Mouse (Mus musculus) ES-E14 (cell line): ENCODE results near the gene Pdcl3. TPM values are rescaled to one million over a fixed set of nuclear protein-coding genes. Genes with fewer than 3 reads are reported as not detected.

ENCODE experiments used
- DNase-seq: peaks from one replicate; pipeline ENCODE4 v3.0.0-alpha.2; 2013; ENCODE audit warnings: low read depth, low spot score
- H3K27ac ChIP-seq: 2 replicates; pipeline ENCODE4 v1.5.1; 2012; ENCODE audit warnings: low read depth, mild to moderate bottlenecking, low read length, moderate library complexity, mixed read lengths; ENCODE audit not compliant: poor library complexity, insufficient read depth, severe bottlenecking
- H3K36me3 ChIP-seq: 2 replicates; pipeline ENCODE4 v1.6.1; 2012; ENCODE audit warnings: mild to moderate bottlenecking, low read length, moderate library complexity, mixed read lengths; ENCODE audit not compliant: control insufficient read depth, poor library complexity, insufficient read depth, severe bottlenecking
- H3K4me1 ChIP-seq, 2 experiments: fragments of 150-350 bp in 1 of 2; sonication (generic) in 1 of 2; 2 replicates each; pipeline ENCODE4 v1.6.1; 2012; ENCODE audit warnings: low read length in 2 of 2, mild to moderate bottlenecking in 1 of 2, mixed read lengths in 1 of 2; ENCODE audit not compliant: control insufficient read depth in 2 of 2, insufficient read depth in 2 of 2, poor library complexity in 1 of 2
- H3K4me3 ChIP-seq, 2 experiments: fragments of 150-350 bp in 1 of 2; sonication (generic) in 1 of 2; 2 replicates each; pipeline ENCODE4 v1.5.1; 2012; ENCODE audit warnings: low read length in 2 of 2, low read depth in 1 of 2, mild to moderate bottlenecking in 1 of 2, mixed read lengths in 1 of 2; ENCODE audit not compliant: insufficient read depth in 1 of 2, poor library complexity in 1 of 2, severe bottlenecking in 1 of 2
- H3K9ac ChIP-seq: 2 replicates; pipeline ENCODE4 v1.6.1; 2012; ENCODE audit warnings: low read depth, mild to moderate bottlenecking, low read length, mixed read lengths; ENCODE audit not compliant: poor library complexity, insufficient read depth, severe bottlenecking
- H3K9me3 ChIP-seq: fragments of 150-350 bp; sonication (generic); 2 replicates; pipeline ENCODE4 v1.6.1; 2012; ENCODE audit warnings: low read depth, mild to moderate bottlenecking, low read length; ENCODE audit not compliant: control insufficient read depth, insufficient read depth
- CHD2 ChIP-seq: IDR thresholded peaks from 2 replicates; pipeline ENCODE4 v1.6.1; 2014; ENCODE audit warnings: mild to moderate bottlenecking, low read depth, low read length, inconsistent platforms
- HCFC1 ChIP-seq: IDR thresholded peaks from 2 replicates; pipeline ENCODE4 v1.6.1; 2012; ENCODE audit warnings: low read length, inconsistent platforms, borderline replicate concordance; ENCODE audit not compliant: insufficient read depth
- MAFK ChIP-seq: IDR thresholded peaks from 2 replicates; pipeline ENCODE4 v1.6.1; 2014; ENCODE audit warnings: mild to moderate bottlenecking, low read depth, low read length, inconsistent platforms; ENCODE audit not compliant: insufficient read depth
- ZC3H11A ChIP-seq: IDR thresholded peaks from 2 replicates; pipeline ENCODE4 v1.6.1; 2012; ENCODE audit warnings: low read depth, mild to moderate bottlenecking, inconsistent platforms, low read length, borderline replicate concordance
- ZNF384 ChIP-seq: IDR thresholded peaks from 2 replicates; pipeline ENCODE4 v1.6.1; 2012; ENCODE audit warnings: low read depth, low read length, inconsistent platforms
- in situ Hi-C, 2 experiments: fragments of 600-800 bp; cut with MboI; formaldehyde crosslinking; loops; one replicate each; pipeline ENCODE4 v1.15.1; 2025; ENCODE audit warnings: low sequenced_read_pairs in 2 of 2, inconsistent platforms in 1 of 2; ENCODE audit not compliant: unreplicated experiment in 2 of 2
- total RNA-seq: library from RNA; depleted of rRNA; stranded (reverse); fragments of 300-350 nt; gene quantifications from 2 replicates; pipeline ENCODE4 v1.2.3, GENCODE M21; 2012

Gene Pdcl3
- total RNA-seq, 1 experiment = 80.9 TPM

GRCm38 (mm10) chr1:38969116-38969515, 16.3 kb upstream of the Pdcl3 start:
- Histone ChIP-seq H3K9ac (no peak overlapping the region), H3K9me3 (no peaks in the 10 kb centered on the region), H3K36me3 (no peaks in the 10 kb centered on the region), H3K4me3 (no peak overlapping the region), H3K4me1 (no peaks in the 10 kb centered on the region; a peak in 1 of 4 replicates), H3K27ac (no peak overlapping the region)
- no peak for TF ChIP-seq ZNF384
- no peak for TF ChIP-seq CHD2
- no peak for TF ChIP-seq HCFC1
- no peak for TF ChIP-seq ZC3H11A
- DNase-seq = no peak
- in situ Hi-C loops = no loop called here

DNA sequence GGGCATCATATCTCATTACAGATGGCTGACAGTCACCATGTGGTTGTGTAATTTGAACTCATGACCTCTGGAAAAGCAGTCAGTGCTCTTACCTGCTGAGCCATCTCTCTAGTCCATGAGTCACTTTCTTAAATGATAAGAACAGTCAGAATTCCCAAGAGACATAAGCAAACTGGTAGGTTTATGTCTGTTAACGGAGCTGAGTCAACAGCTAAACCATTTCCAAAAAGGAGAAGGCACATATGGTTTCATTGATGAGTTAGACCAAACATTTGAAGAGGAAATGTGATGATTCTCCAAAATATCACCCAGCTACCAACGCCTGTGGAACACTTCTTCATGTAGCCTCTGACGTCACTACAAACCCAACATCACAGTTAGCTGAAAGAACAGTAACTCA, 13.7 kb upstream of the Pdcl3 start:
- in situ Hi-C loops = no loop called here
- no peak overlapping the region for H3K4me3 ChIP-seq
- DNase-seq = no peak
- no peak overlapping the region for H3K27ac ChIP-seq
- no peaks in the 10 kb centered on the region for H3K9me3 ChIP-seq
- no peaks in the 10 kb centered on the region; a peak in 1 of 4 replicates for H3K4me1 ChIP-seq
- no peaks in the 10 kb centered on the region for H3K36me3 ChIP-seq
- TF ChIP-seq MAFK = no peak
- no peak for TF ChIP-seq ZNF384
- no peak overlapping the region for H3K9ac ChIP-seq

- in situ Hi-C loops = no loop called here
- Histone ChIP-seq H3K4me1 (no peaks in the 10 kb centered on the region; a peak in 1 of 4 replicates), H3K36me3 (no peaks in the 10 kb centered on the region), H3K9ac (no peak overlapping the region), H3K9me3 (no peaks in the 10 kb centered on the region), H3K4me3 (no peak overlapping the region), H3K27ac (no peak overlapping the region)
- TF ChIP-seq MAFK (no peak), CHD2 (no peak), ZNF384 (no peak), HCFC1 (no peak), ZC3H11A (no peak)
- no peak for DNase-seq
Measured at GRCm38 (mm10) chr1:38972986-38973592, 12.3 kb upstream of the Pdcl3 start.

- H3K4me3 ChIP-seq = no peak overlapping the region
- no peaks in the 10 kb centered on the region for H3K9me3 ChIP-seq
- in situ Hi-C loops = no loop called here
- no peaks in the 10 kb centered on the region for H3K4me1 ChIP-seq
- no peak overlapping the region for H3K9ac ChIP-seq
- TF ChIP-seq ZNF384 (no peak), CHD2 (no peak), HCFC1 (no peak), ZC3H11A (no peak), MAFK (no peak)
- no peak overlapping the region for H3K27ac ChIP-seq
- no peaks in the 10 kb centered on the region for H3K36me3 ChIP-seq
- no peak for DNase-seq
Measured at GRCm38 (mm10) chr1:38979953-38980352, 5.5 kb upstream of the Pdcl3 start.

GRCm38 (mm10) chr1:38983870-38984269, 1.5 kb upstream of the Pdcl3 start:
- Histone ChIP-seq H3K9ac (no peak overlapping the region), H3K27ac (no peak overlapping the region), H3K9me3 (no peaks in the 10 kb centered on the region), H3K36me3 (no peaks in the 10 kb centered on the region), H3K4me1 (peaks cover 1 to 3% of the 10 kb centered on the region in 2 experiments; a peak in 2 of 4 replicates), H3K4me3 (no peak overlapping the region)
- in situ Hi-C loops = no loop called here
- TF ChIP-seq HCFC1 (no peak), CHD2 (no peak), MAFK (no peak), ZNF384 (no peak), ZC3H11A (no peak)
- DNase-seq = no peak
